Mouse (Mus musculus) CH12.LX (cell line): ENCODE data around the gene Srgap1. TPM values are rescaled to one million over a fixed set of nuclear protein-coding genes. Genes with fewer than 3 reads are reported as not detected.

Experiments
- DNase-seq: peaks from one replicate; pipeline ENCODE4 v3.0.0-alpha.2; 2013; ENCODE audit errors: extremely low read depth
- H3K27ac ChIP-seq: 2 replicates; pipeline ENCODE4 v1.5.1; 2012; ENCODE audit warnings: low read depth, mild to moderate bottlenecking, control low read depth, moderate library complexity; ENCODE audit not compliant: insufficient read depth
- H3K27me3 ChIP-seq: replicated peaks from 2 replicates; pipeline ENCODE3; 2012; ENCODE audit warnings: inconsistent platforms
- H3K36me3 ChIP-seq, 2 experiments: replicated peaks in 1 of 2; 2 replicates each; pipeline versions ENCODE3 to v1.6.1; 2012; ENCODE audit warnings: inconsistent platforms in 1 of 2, low read length in 1 of 2, mild to moderate bottlenecking in 1 of 2, mixed read lengths in 1 of 2, moderate library complexity in 1 of 2; ENCODE audit not compliant: control insufficient read depth in 1 of 2, insufficient read depth in 1 of 2
- H3K4me1 ChIP-seq, 2 experiments: 2 replicates each; pipeline ENCODE4 v1.6.1; 2012; ENCODE audit warnings: inconsistent platforms in 1 of 2, moderate library complexity in 1 of 2; ENCODE audit not compliant: insufficient read depth in 2 of 2, control insufficient read depth in 1 of 2
- H3K4me2 ChIP-seq: 2 replicates; pipeline ENCODE4 v1.6.1; 2012; ENCODE audit warnings: low read depth, mild to moderate bottlenecking, control low read depth; ENCODE audit not compliant: poor library complexity, insufficient read depth, severe bottlenecking
- H3K4me3 ChIP-seq, 3 experiments: fragments of 150-350 bp in 1 of 3; sonication (generic) in 1 of 3; replicated peaks in 1 of 3; 2 replicates each; pipeline versions ENCODE3 to v1.5.1; 2011 to 2012; ENCODE audit warnings: low read depth in 2 of 3, low read length in 2 of 3, mild to moderate bottlenecking in 2 of 3, moderate library complexity in 2 of 3, control low read depth in 1 of 3, improper control_type of control experiment in 1 of 3, inconsistent platforms in 1 of 3, mixed read lengths in 1 of 3; ENCODE audit not compliant: poor library complexity in 1 of 3
- H3K79me2 ChIP-seq: replicated peaks from 2 replicates; pipeline ENCODE4 v1.6.1; 2012; ENCODE audit warnings: mild to moderate bottlenecking, moderate library complexity; ENCODE audit not compliant: control insufficient read depth, poor library complexity, insufficient read depth, severe bottlenecking; ENCODE audit errors: extremely low read depth
- H3K9ac ChIP-seq: 2 replicates; pipeline ENCODE4 v1.6.1; 2012; ENCODE audit warnings: low read depth, mild to moderate bottlenecking, control low read depth, moderate library complexity; ENCODE audit not compliant: insufficient read depth
- H3K9me3 ChIP-seq: replicated peaks from 2 replicates; pipeline ENCODE3; 2012; ENCODE audit warnings: low read length, inconsistent platforms, mixed read lengths
- BHLHE40 ChIP-seq: IDR thresholded peaks from 2 replicates; pipeline ENCODE4 v1.6.1; 2011; ENCODE audit warnings: mild to moderate bottlenecking, low read depth, low read length, improper control_type of control experiment
- ETS1 ChIP-seq: conservative IDR thresholded peaks from 2 replicates; pipeline ENCODE4 v1.6.1; 2012; ENCODE audit warnings: low read depth, mild to moderate bottlenecking, inconsistent platforms, low read length, improper control_type of control experiment, moderate library complexity
- GABPA ChIP-seq: IDR thresholded peaks from 2 replicates; pipeline ENCODE4 v1.6.1; 2012; ENCODE audit warnings: low read depth, low read length, improper control_type of control experiment, inconsistent platforms; ENCODE audit not compliant: insufficient replicate concordance
- HCFC1 ChIP-seq: IDR thresholded peaks from 2 replicates; pipeline ENCODE4 v1.6.1; 2012; ENCODE audit warnings: low read depth, mild to moderate bottlenecking, inconsistent platforms, low read length, improper control_type of control experiment
- IRF4 ChIP-seq: IDR thresholded peaks from 2 replicates; pipeline ENCODE4 v1.6.1; 2014; ENCODE audit warnings: low read depth, mild to moderate bottlenecking, inconsistent platforms, low read length, improper control_type of control experiment
- JUN ChIP-seq: IDR thresholded peaks from 2 replicates; pipeline ENCODE4 v1.6.1; 2011; ENCODE audit warnings: low read depth, mild to moderate bottlenecking, low read length, improper control_type of control experiment, moderate library complexity; ENCODE audit not compliant: insufficient read depth
- JUND ChIP-seq: conservative IDR thresholded peaks from 2 replicates; pipeline ENCODE4 v1.6.1; 2011; ENCODE audit warnings: low read depth, low read length, improper control_type of control experiment
- MAZ ChIP-seq: IDR thresholded peaks from 2 replicates; pipeline ENCODE4 v1.6.1; 2012; ENCODE audit warnings: low read depth, mild to moderate bottlenecking, inconsistent platforms, low read length, improper control_type of control experiment, moderate library complexity
- MXI1 ChIP-seq: IDR thresholded peaks from 2 replicates; pipeline ENCODE4 v1.6.1; 2011; ENCODE audit warnings: mild to moderate bottlenecking, low read depth, low read length, improper control_type of control experiment
- NELFE ChIP-seq: IDR thresholded peaks from 2 replicates; pipeline ENCODE4 v1.6.1; 2011; ENCODE audit warnings: low read depth, low read length, improper control_type of control experiment
- PAX5 ChIP-seq: IDR thresholded peaks from 2 replicates; pipeline ENCODE4 v1.6.1; 2012; ENCODE audit warnings: low read length, inconsistent platforms, mixed read lengths
- SIN3A ChIP-seq: IDR thresholded peaks from 2 replicates; pipeline ENCODE4 v1.6.1; 2012; ENCODE audit warnings: low read length, improper control_type of control experiment, inconsistent platforms
- SMC3 ChIP-seq: IDR thresholded peaks from 2 replicates; pipeline ENCODE4 v1.6.1; 2011; ENCODE audit warnings: low read depth, low read length, improper control_type of control experiment
- TCF12 ChIP-seq: IDR thresholded peaks from 2 replicates; pipeline ENCODE4 v1.6.1; 2014; ENCODE audit warnings: low read depth, mild to moderate bottlenecking, inconsistent platforms, low read length, improper control_type of control experiment
- UBTF ChIP-seq: IDR thresholded peaks from 2 replicates; pipeline ENCODE4 v1.6.1; 2012; ENCODE audit warnings: low read depth, mild to moderate bottlenecking, inconsistent platforms, low read length, improper control_type of control experiment, moderate library complexity
- USF2 ChIP-seq: conservative IDR thresholded peaks from 2 replicates; pipeline ENCODE4 v1.6.1; 2011; ENCODE audit warnings: low read depth, low read length, improper control_type of control experiment
- ZNF384 ChIP-seq: IDR thresholded peaks from 2 replicates; pipeline ENCODE4 v1.6.1; 2012; ENCODE audit warnings: low read depth, low read length, improper control_type of control experiment, inconsistent platforms
- dilution Hi-C: fragments of 300-500 bp; cut with MboI; formaldehyde crosslinking; loops from 2 replicates; pipeline ENCODE4 v1.14.3; 2020; ENCODE audit warnings: low sequenced_read_pairs; ENCODE audit not compliant: extremely low pct_unique_long_range_greater_than_20kb, extremely low pct_ligation_motif_present
- in situ Hi-C: fragments of 300-500 bp; cut with MboI; formaldehyde crosslinking; loops from 3 replicates; pipeline ENCODE4 v1.14.3; 2019; ENCODE audit warnings: low sequenced_read_pairs, low pct_ligation_motif_present, low pct_unique_long_range_greater_than_20kb, mixed read lengths
- polyA plus RNA-seq: library from polyadenylated mRNA; unstranded; fragments of >175 nt; gene quantifications from 2 replicates; pipeline ENCODE4 v1.2.1, GENCODE M21; 2012; ENCODE audit warnings: low read depth; ENCODE audit not compliant: insufficient read length
- total RNA-seq, 2 experiments: library from RNA; depleted of rRNA; stranded (reverse); fragments of 300-350 nt in 1 of 2; fragments of >200 nt in 1 of 2; gene quantifications; 2 replicates each; pipeline ENCODE4 v1.2.3; 2012 to 2014

Gene Srgap1
- total and polyA plus RNA-seq, 3 experiments, result not detected

DNA sequence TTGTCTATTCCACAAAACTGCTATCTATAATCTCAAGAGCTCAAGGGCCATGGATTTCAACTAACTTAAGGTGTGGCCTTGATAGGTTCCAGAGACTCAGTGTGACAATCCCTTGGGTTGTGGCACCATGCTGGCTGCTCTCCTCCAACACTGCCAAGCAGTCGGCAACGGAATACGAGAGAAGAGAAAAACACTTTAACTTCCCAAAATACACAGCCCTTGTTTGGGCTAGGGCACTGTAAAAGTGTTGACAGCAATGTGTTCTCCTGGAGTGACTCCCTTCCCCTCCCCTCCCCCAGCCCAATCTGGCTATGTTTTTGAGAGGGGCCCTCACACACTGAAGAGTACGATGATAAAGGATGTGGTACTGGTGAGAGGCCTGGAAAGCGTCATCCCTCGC lies 21.9 kb downstream of the Srgap1 start:
- no peaks in the 10 kb centered on the region for H3K36me3 ChIP-seq
- dilution Hi-C loops (no loop called here), in situ Hi-C loops (no loop called here)

GRCm38 (mm10) chr10:122020906-122021305 lies 26.2 kb downstream of the Srgap1 start:
- Histone ChIP-seq H3K27me3 (no peaks in the 10 kb centered on the region), H3K79me2 (no peaks in the 10 kb centered on the region), H3K4me2 (no peak overlapping the region), H3K9ac (no peak overlapping the region), H3K4me1 (no peaks in the 10 kb centered on the region), H3K27ac (no peak overlapping the region), H3K36me3 (no peaks in the 10 kb centered on the region), H3K4me3 (no peak overlapping the region), H3K9me3 (peaks cover 5% of the 10 kb centered on the region)
- TF ChIP-seq MAZ, result no peak
- TF ChIP-seq BHLHE40, result no peak
- TF ChIP-seq ZNF384, result no peak
- TF ChIP-seq SMC3, result no peak
- no peak for TF ChIP-seq HCFC1
- TF ChIP-seq SIN3A, result no peak
- no peak for TF ChIP-seq PAX5
- no peak for TF ChIP-seq JUND
- no peak for TF ChIP-seq USF2
- dilution Hi-C loops, result no loop called here
- no peak for DNase-seq
- in situ Hi-C loops, result no loop called here

More for the DNA sequence above, 21.9 kb downstream of the Srgap1 start:
- Histone ChIP-seq H3K9ac (no peak overlapping the region), H3K4me3 (no peak overlapping the region), H3K4me1 (peaks cover 0 to 5% of the 10 kb centered on the region in 2 experiments; a peak in 1 of 4 replicates), H3K79me2 (no peaks in the 10 kb centered on the region), H3K9me3 (peaks cover 5% of the 10 kb centered on the region), H3K4me2 (no peak overlapping the region), H3K27me3 (no peaks in the 10 kb centered on the region), H3K27ac (no peak overlapping the region)
- TF ChIP-seq UBTF (no peak), TCF12 (no peak), IRF4 (no peak), JUND (no peak), MXI1 (no peak), NELFE (no peak), USF2 (no peak), SIN3A (no peak), ETS1 (no peak), GABPA (no peak), JUN (no peak)
- no peak for DNase-seq
